Mouse (Mus musculus): ENCODE measurements around the gene Bend7. TPM values are rescaled to one million over a fixed set of nuclear protein-coding genes. Genes with fewer than 3 reads are reported as not detected.

Gene Bend7
- total RNA-seq (2012; rRNA removed) (not detected in 2 replicates), polyA plus RNA-seq (2012; ENCODE audit: insufficient read depth in 1 of 2, insufficient read length in 2 of 2, low read depth in 1 of 2, low replicate concordance in 2 of 2, missing spikeins in 1 of 2) (not detected)

- Histone ChIP-seq H3K9me3 (replicated peaks; ENCODE audit: insufficient read depth, low read length) (no peaks in the 10 kb centered on the region), H3K4me3 (ENCODE audit: control insufficient read depth in 1 of 2, insufficient read depth in 1 of 2, low read depth in 2 of 2, low read length in 2 of 2) (no peak within 1 kb of the TSS), H3K4me1 (ENCODE audit: control insufficient read depth in 1 of 2, insufficient read depth in 2 of 2, low read length in 2 of 2) (no peaks in the 10 kb centered on the region), H3K27me3 (ENCODE audit: control insufficient read depth in 1 of 2, insufficient read depth in 2 of 2, low read length in 2 of 2) (peaks cover 2 to 3% of the 10 kb centered on the region in 2 experiments; a peak in 3 of 4 replicates), H3K36me3 (ENCODE audit: control insufficient read depth in 1 of 2, insufficient read depth in 2 of 2, low read length in 2 of 2) (no peaks in the 10 kb centered on the region), H3K27ac (ENCODE audit: control insufficient read depth, low read depth, low read length) (no peak within 1 kb of the TSS), H3K79me2 (ENCODE audit: control insufficient read depth, insufficient read depth, low read length, poor library complexity) (no peaks in the 10 kb centered on the region), H3K9ac (ENCODE audit: control insufficient read depth, low read depth, low read length, poor library complexity, severe bottlenecking) (no peak within 1 kb of the TSS)
- no peak for TF ChIP-seq GABPA (IDR thresholded peaks at IDR 0.05; ENCODE audit: low read depth, low read length)
- no peak for TF ChIP-seq MAFK (IDR thresholded peaks at IDR 0.05; ENCODE audit: borderline replicate concordance, low read depth, low read length)
- no peak for TF ChIP-seq TBP (IDR thresholded peaks at IDR 0.05; ENCODE audit: low read depth, low read length)
- no peak for TF ChIP-seq UBTF (IDR thresholded peaks at IDR 0.05; ENCODE audit: borderline replicate concordance, insufficient read depth, low read depth, low read length)
- TF ChIP-seq USF2 (IDR thresholded peaks at IDR 0.05; ENCODE audit: borderline replicate concordance in 1 of 2, insufficient read depth in 1 of 2, low read depth in 1 of 2, low read length in 2 of 2), result no peak
- no peak for TF ChIP-seq KAT2A (conservative IDR thresholded peaks at IDR 0.05; ENCODE audit: low read depth, low read length)
- no peak for TF ChIP-seq TAL1 (IDR thresholded peaks at IDR 0.05; ENCODE audit: low read length)
- no peak for TF ChIP-seq ZNF384 (IDR thresholded peaks at IDR 0.05; ENCODE audit: low read depth, low read length)
- no peak for TF ChIP-seq NRF1 (IDR thresholded peaks at IDR 0.05; ENCODE audit: insufficient read depth, low read depth, low read length, poor library complexity, severe bottlenecking)
- TF ChIP-seq ELF1 (IDR thresholded peaks at IDR 0.05; ENCODE audit: low read depth, low read length), result no peak
- TF ChIP-seq ZC3H11A (IDR thresholded peaks at IDR 0.05; ENCODE audit: low read depth, low read length), result no peak
- TF ChIP-seq ZMIZ1 (IDR thresholded peaks at IDR 0.05; ENCODE audit: low read depth, low read length), result no peak
- TF ChIP-seq JUND (IDR thresholded peaks at IDR 0.05; ENCODE audit: low read depth, low read length), result no peak
- DNase-seq (ENCODE audit: low read depth, low spot score), result no peak
These were observed at the start of gene Bend7 for GRCm38 (mm10) chr2:4717769-4718661. TSS of gene Bend7 (plus strand) at chr2:4717831.

DNA sequence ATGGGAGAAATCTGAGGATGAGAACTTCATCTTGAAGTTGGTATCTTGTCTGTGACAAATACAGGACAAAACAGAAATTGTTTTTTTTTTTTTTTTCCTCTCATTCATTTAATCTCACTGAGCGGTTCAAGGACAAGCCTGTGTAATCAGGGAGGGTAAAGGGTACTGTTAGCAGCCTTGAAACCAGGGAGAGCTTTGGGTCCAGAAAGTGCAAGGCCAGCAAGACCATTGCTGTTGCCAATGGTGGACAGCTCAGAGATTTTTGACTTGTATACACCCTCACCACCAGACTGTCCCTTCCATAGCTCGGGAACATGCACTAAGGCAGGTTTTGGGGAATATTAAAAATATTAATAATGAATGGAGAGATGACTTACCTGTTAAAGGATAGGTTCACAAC, 49.0 kb upstream of the Bend7 start:
- peaks cover 0 to 13% of the 10 kb centered on the region in 2 experiments; a peak in 3 of 4 replicates for H3K27me3 ChIP-seq (ENCODE audit: control insufficient read depth in 1 of 2, insufficient read depth in 2 of 2, low read length in 2 of 2)
- no peak for DNase-seq (ENCODE audit: low read depth, low spot score)
- H3K4me3 ChIP-seq (ENCODE audit: control insufficient read depth in 1 of 2, insufficient read depth in 1 of 2, low read depth in 2 of 2, low read length in 2 of 2), result no peak overlapping the region
- no peaks in the 10 kb centered on the region for H3K36me3 ChIP-seq (ENCODE audit: control insufficient read depth in 1 of 2, insufficient read depth in 2 of 2, low read length in 2 of 2)
- no peak overlapping the region for H3K9ac ChIP-seq (ENCODE audit: control insufficient read depth, low read depth, low read length, poor library complexity, severe bottlenecking)
- no peaks in the 10 kb centered on the region for H3K4me1 ChIP-seq (ENCODE audit: control insufficient read depth in 1 of 2, insufficient read depth in 2 of 2, low read length in 2 of 2)
- TF ChIP-seq MEF2A (IDR thresholded peaks at IDR 0.05; ENCODE audit: extremely low read depth, insufficient replicate concordance, low read depth, low read length, poor library complexity, severe bottlenecking) (no peak), CTCF (IDR thresholded peaks at IDR 0.05 in 2 of 3, conservative IDR thresholded peaks at IDR 0.05 in 1 of 3; ENCODE audit: control insufficient read depth in 1 of 3, insufficient read depth in 1 of 3, low read depth in 2 of 3, low read length in 3 of 3, poor library complexity in 1 of 3, severe bottlenecking in 1 of 3) (no peak), MYC (IDR thresholded peaks at IDR 0.05; ENCODE audit: low read depth, low read length) (no peak), JUND (IDR thresholded peaks at IDR 0.05; ENCODE audit: low read depth, low read length) (no peak), ZKSCAN1 (IDR thresholded peaks at IDR 0.05; ENCODE audit: low read depth, low read length) (no peak), RAD21 (IDR thresholded peaks at IDR 0.05; ENCODE audit: low read depth, low read length) (no peak), GATA1 (IDR thresholded peaks at IDR 0.05; ENCODE audit: low read depth, low read length) (no peak), MXI1 (IDR thresholded peaks at IDR 0.05; ENCODE audit: low read depth, low read length) (no peak), ZMIZ1 (IDR thresholded peaks at IDR 0.05; ENCODE audit: low read depth, low read length) (no peak), BHLHE40 (IDR thresholded peaks at IDR 0.05; ENCODE audit: borderline replicate concordance, low read depth, low read length) (no peak), UBTF (IDR thresholded peaks at IDR 0.05; ENCODE audit: borderline replicate concordance, insufficient read depth, low read depth, low read length) (no peak), CHD2 (IDR thresholded peaks at IDR 0.05; ENCODE audit: low read length) (no peak), ZC3H11A (IDR thresholded peaks at IDR 0.05; ENCODE audit: low read depth, low read length) (no peak)
- H3K9me3 ChIP-seq (replicated peaks; ENCODE audit: insufficient read depth, low read length), result no peaks in the 10 kb centered on the region
- no peaks in the 10 kb centered on the region for H3K79me2 ChIP-seq (ENCODE audit: control insufficient read depth, insufficient read depth, low read length, poor library complexity)
- no peak overlapping the region for H3K27ac ChIP-seq (ENCODE audit: control insufficient read depth, low read depth, low read length)

Data from MEL (cell line).